Mouse (Mus musculus) forebrain, embryonic 13.5 days (tissue): Measurements from ENCODE around the gene Sppl2a. TPM values are rescaled to one million over a fixed set of nuclear protein-coding genes. Genes with fewer than 3 reads are reported as not detected.

Source experiments
- ATAC-seq: fragments of 200-750 bp; cut with Nextera tagmentation; 2 replicates; pipeline ENCODE4 v1.8.0; 2017
- H3K27ac ChIP-seq: fragments of 300-500 bp; sonication (generic); 2 replicates; pipeline ENCODE4 v1.5.1; 2015; ENCODE audit warnings: inconsistent platforms, mild to moderate bottlenecking, moderate library complexity
- H3K27me3 ChIP-seq: fragments of 300-500 bp; sonication (generic); 2 replicates; pipeline ENCODE4 v1.6.1; 2015; ENCODE audit warnings: mild to moderate bottlenecking, inconsistent platforms
- H3K36me3 ChIP-seq: fragments of 300-500 bp; sonication (generic); 2 replicates; pipeline ENCODE4 v1.6.1; 2015; ENCODE audit warnings: mild to moderate bottlenecking, inconsistent platforms; ENCODE audit not compliant: poor library complexity, severe bottlenecking
- H3K4me1 ChIP-seq: fragments of 300-500 bp; sonication (generic); 2 replicates; pipeline ENCODE4 v1.6.1; 2015; ENCODE audit warnings: inconsistent platforms
- H3K4me2 ChIP-seq: fragments of 300-500 bp; sonication (generic); 2 replicates; pipeline ENCODE4 v1.6.1; 2015; ENCODE audit warnings: inconsistent platforms, mild to moderate bottlenecking, moderate library complexity
- H3K4me3 ChIP-seq: fragments of 300-500 bp; sonication (generic); 2 replicates; pipeline ENCODE4 v1.5.1; 2015; ENCODE audit warnings: mild to moderate bottlenecking, inconsistent platforms
- H3K9ac ChIP-seq: fragments of 300-500 bp; sonication (generic); 2 replicates; pipeline ENCODE4 v1.6.1; 2015; ENCODE audit warnings: mild to moderate bottlenecking, inconsistent platforms
- H3K9me3 ChIP-seq: fragments of 300-500 bp; sonication (generic); replicated peaks from 2 replicates; pipeline ENCODE4 v1.6.1; 2016; ENCODE audit warnings: inconsistent platforms
- WGBS: fragments of 180-500 bp; shearing (Covaris S2); methylation state at CpG from one replicate; pipeline ENCODE4 v1.1.7; 2015; 5-methylcytosine and 5-hydroxymethylcytosine counted together
- polyA plus RNA-seq: library from polyadenylated mRNA; unstranded; fragments of >200 nt; fragmentation: Nextera tagmentation; extraction: Ambion mirVana; gene quantifications from 2 replicates; pipeline ENCODE4 v1.2.1, GENCODE M21; 2015

The Sppl2a gene
- polyA plus RNA-seq, 1 experiment from 2014 or later = 37.6 TPM

- 76% methylated on average over 6 of the region's 6 CpGs for WGBS
- ATAC-seq = no peak
- H3K9ac ChIP-seq = no peak overlapping the region
Observed at GRCm38 (mm10) chr2:126938069-126938468, 5.0 kb upstream of the Sppl2a start.

GRCm38 (mm10) chr2:126933921-126934320 lies 886 bp upstream of the Sppl2a start:
- H3K4me1 ChIP-seq = peaks cover 16% of the 10 kb centered on the region
- no peaks in the 10 kb centered on the region for H3K9me3 ChIP-seq
- ATAC-seq = no peak
- 0 out of 2 replicates have a peak overlapping the region, but pooled peaks have one; percentile 86 for H3K9ac ChIP-seq
- no peak overlapping the region for H3K27ac ChIP-seq
- no peaks in the 10 kb centered on the region for H3K36me3 ChIP-seq
- peak overlapping the region; percentile 65; the same call in 1 of the 2 replicates for H3K4me2 ChIP-seq
- no peak overlapping the region for H3K4me3 ChIP-seq
- no peaks in the 10 kb centered on the region for H3K27me3 ChIP-seq

More at GRCm38 (mm10) chr2:126938069-126938468, 5.0 kb upstream of the Sppl2a start:
- Histone ChIP-seq H3K9me3 (no peaks in the 10 kb centered on the region), H3K4me3 (no peak overlapping the region), H3K36me3 (no peaks in the 10 kb centered on the region), H3K4me1 (peaks cover 3% of the 10 kb centered on the region), H3K27ac (no peak overlapping the region), H3K4me2 (no peak overlapping the region), H3K27me3 (no peaks in the 10 kb centered on the region)

GRCm38 (mm10) chr2:126932261-126932896 lies 656 bp downstream of the Sppl2a start:
- Histone ChIP-seq H3K27me3 (no peaks in the 10 kb centered on the region), H3K27ac (peak overlapping the region; percentile 96), H3K9ac (peak overlapping the region; percentile 86), H3K4me1 (peaks cover 16% of the 10 kb centered on the region), H3K9me3 (no peaks in the 10 kb centered on the region), H3K4me2 (peak overlapping the region; percentile 65), H3K36me3 (no peaks in the 10 kb centered on the region), H3K4me3 (peak overlapping the region; percentile 60)
- WGBS = under 1% methylated on average over 15 of the region's 15 CpGs
- ATAC-seq = peak; percentile 2; the same call in 1 of the 2 replicates

- 50% methylated on average over 4 of the region's 4 CpGs for WGBS
- H3K4me3 ChIP-seq = peak overlapping the region; percentile 60
- no peaks in the 10 kb centered on the region for H3K9me3 ChIP-seq
- H3K27ac ChIP-seq = no peak overlapping the region
- peaks cover 6% of the 10 kb centered on the region for H3K36me3 ChIP-seq
- ATAC-seq = no peak
- peak overlapping the region; percentile 86; the same call in 1 of the 2 replicates for H3K9ac ChIP-seq
- peak overlapping the region; percentile 65 for H3K4me2 ChIP-seq
- H3K4me1 ChIP-seq = peaks cover 16% of the 10 kb centered on the region
- no peaks in the 10 kb centered on the region for H3K27me3 ChIP-seq
Observed at GRCm38 (mm10) chr2:126931784-126932183, 1.3 kb downstream of the Sppl2a start.

GRCm38 (mm10) chr2:126928681-126929080 lies 4.4 kb downstream of the Sppl2a start:
- Histone ChIP-seq H3K4me3 (no peak overlapping the region), H3K9ac (no peak overlapping the region), H3K4me2 (no peak overlapping the region), H3K27ac (no peak overlapping the region), H3K27me3 (no peaks in the 10 kb centered on the region), H3K4me1 (peaks cover 15% of the 10 kb centered on the region), H3K36me3 (peaks cover 26% of the 10 kb centered on the region), H3K9me3 (no peaks in the 10 kb centered on the region)
- WGBS = 90% methylated on average over 6 of the region's 6 CpGs
- no peak for ATAC-seq

GRCm38 (mm10) chr2:126920358-126921060 lies 12.5 kb downstream of the Sppl2a start:
- H3K27ac ChIP-seq = no peak overlapping the region
- H3K36me3 ChIP-seq = peaks cover 73% of the 10 kb centered on the region
- H3K4me2 ChIP-seq = no peak overlapping the region
- H3K9ac ChIP-seq = no peak overlapping the region
- H3K9me3 ChIP-seq = no peaks in the 10 kb centered on the region
- H3K27me3 ChIP-seq = no peaks in the 10 kb centered on the region
- no peak overlapping the region for H3K4me3 ChIP-seq
- H3K4me1 ChIP-seq = no peaks in the 10 kb centered on the region
- 80% methylated on average over 12 of the region's 12 CpGs for WGBS
- no peak for ATAC-seq

- no peak for ATAC-seq
- no peak overlapping the region for H3K4me2 ChIP-seq
- H3K27me3 ChIP-seq = no peaks in the 10 kb centered on the region
- peaks cover 56% of the 10 kb centered on the region for H3K36me3 ChIP-seq
- no peak overlapping the region for H3K9ac ChIP-seq
- WGBS = 82% methylated on average over 1 of the region's 1 CpGs
- H3K4me3 ChIP-seq = no peak overlapping the region
- H3K4me1 ChIP-seq = no peaks in the 10 kb centered on the region
- no peaks in the 10 kb centered on the region for H3K9me3 ChIP-seq
- H3K27ac ChIP-seq = no peak overlapping the region
Observed at GRCm38 (mm10) chr2:126916236-126916635, 16.8 kb downstream of the Sppl2a start.

GRCm38 (mm10) chr2:126914096-126914495 lies 18.9 kb downstream of the Sppl2a start:
- 54% methylated on average over 4 of the region's 4 CpGs for WGBS
- Histone ChIP-seq H3K4me3 (no peak overlapping the region), H3K9me3 (no peaks in the 10 kb centered on the region), H3K36me3 (peaks cover 37% of the 10 kb centered on the region), H3K4me1 (no peaks in the 10 kb centered on the region), H3K9ac (no peak overlapping the region), H3K4me2 (no peak overlapping the region), H3K27me3 (no peaks in the 10 kb centered on the region), H3K27ac (no peak overlapping the region)
- ATAC-seq = no peak

- H3K4me3 ChIP-seq = no peak overlapping the region
- WGBS = 80% methylated on average over 3 of the region's 3 CpGs
- no peak for ATAC-seq
- no peak overlapping the region for H3K4me2 ChIP-seq
- H3K27ac ChIP-seq = no peak overlapping the region
- no peak overlapping the region for H3K9ac ChIP-seq
- no peaks in the 10 kb centered on the region for H3K4me1 ChIP-seq
- H3K9me3 ChIP-seq = no peaks in the 10 kb centered on the region
- no peaks in the 10 kb centered on the region for H3K27me3 ChIP-seq
- H3K36me3 ChIP-seq = peaks cover 51% of the 10 kb centered on the region
Observed at GRCm38 (mm10) chr2:126904162-126904561, 28.9 kb downstream of the Sppl2a start.

- Histone ChIP-seq H3K4me1 (no peaks in the 10 kb centered on the region), H3K27ac (no peak overlapping the region)
- 92% methylated on average over 9 of the region's 9 CpGs for WGBS
Observed at GRCm38 (mm10) chr2:126897511-126897910, 35.5 kb downstream of the Sppl2a start.

GRCm38 (mm10) chr2:126896941-126897340 lies 36.1 kb downstream of the Sppl2a start:
- Histone ChIP-seq H3K4me3 (no peak overlapping the region), H3K36me3 (peaks cover 30% of the 10 kb centered on the region), H3K4me1 (no peaks in the 10 kb centered on the region), H3K9me3 (no peaks in the 10 kb centered on the region), H3K27me3 (no peaks in the 10 kb centered on the region), H3K9ac (no peak overlapping the region), H3K27ac (no peak overlapping the region), H3K4me2 (no peak overlapping the region)
- no peak for ATAC-seq
- 84% methylated on average over 6 of the region's 6 CpGs for WGBS

More at GRCm38 (mm10) chr2:126897511-126897910, 35.5 kb downstream of the Sppl2a start:
- no peak for ATAC-seq
- Histone ChIP-seq H3K4me2 (no peak overlapping the region), H3K27me3 (no peaks in the 10 kb centered on the region), H3K9me3 (no peaks in the 10 kb centered on the region), H3K9ac (no peak overlapping the region), H3K4me3 (no peak overlapping the region), H3K36me3 (peaks cover 35% of the 10 kb centered on the region)

GRCm38 (mm10) chr2:126894245-126894644 lies 38.8 kb downstream of the Sppl2a start:
- Histone ChIP-seq H3K27ac (no peak overlapping the region), H3K27me3 (no peaks in the 10 kb centered on the region), H3K36me3 (peaks cover 10% of the 10 kb centered on the region), H3K9me3 (no peaks in the 10 kb centered on the region), H3K9ac (no peak overlapping the region), H3K4me2 (no peak overlapping the region), H3K4me3 (no peak overlapping the region), H3K4me1 (no peaks in the 10 kb centered on the region)
- 99% methylated on average over 3 of the region's 3 CpGs for WGBS
- no peak for ATAC-seq
